Mouse (Mus musculus): Measurements from ENCODE around the gene Rbm38. TPM values are rescaled to one million over a fixed set of nuclear protein-coding genes. Genes with fewer than 3 reads are reported as not detected.

Gene Rbm38
- polyA plus RNA-seq, 1 experiment: 60.9 TPM

DNA sequence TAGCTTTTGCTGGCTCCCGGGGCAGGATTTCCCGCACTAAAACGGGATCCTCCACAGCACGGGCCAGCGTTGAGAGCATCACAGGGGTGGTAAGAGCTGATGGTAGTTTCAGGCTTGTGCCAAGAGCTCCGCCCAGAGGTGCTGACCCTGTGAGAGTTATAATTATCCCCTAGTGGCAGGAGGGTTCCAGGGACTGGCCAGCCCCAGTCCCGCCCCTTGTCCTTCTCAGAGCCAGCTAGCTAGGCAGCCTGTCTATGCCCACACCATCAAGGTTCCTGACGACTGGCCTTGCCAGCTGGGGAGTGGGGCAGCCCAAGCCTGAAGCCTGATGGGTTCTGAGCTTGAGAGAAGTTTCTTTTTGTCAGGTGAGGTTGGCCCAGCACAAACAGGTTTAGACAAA, 1.7 kb upstream of the Rbm38 start:
- no peak for DNase-seq (ENCODE audit: low read depth)
- TF ChIP-seq POLR2A (IDR thresholded peaks at IDR 0.05; ENCODE audit: borderline replicate concordance, extremely low read depth, insufficient read depth, insufficient read length, poor library complexity, severe bottlenecking) (no peak), CTCF (IDR thresholded peaks at IDR 0.05; ENCODE audit: borderline replicate concordance, extremely low read depth, insufficient read depth, insufficient read length) (no peak)

DNA sequence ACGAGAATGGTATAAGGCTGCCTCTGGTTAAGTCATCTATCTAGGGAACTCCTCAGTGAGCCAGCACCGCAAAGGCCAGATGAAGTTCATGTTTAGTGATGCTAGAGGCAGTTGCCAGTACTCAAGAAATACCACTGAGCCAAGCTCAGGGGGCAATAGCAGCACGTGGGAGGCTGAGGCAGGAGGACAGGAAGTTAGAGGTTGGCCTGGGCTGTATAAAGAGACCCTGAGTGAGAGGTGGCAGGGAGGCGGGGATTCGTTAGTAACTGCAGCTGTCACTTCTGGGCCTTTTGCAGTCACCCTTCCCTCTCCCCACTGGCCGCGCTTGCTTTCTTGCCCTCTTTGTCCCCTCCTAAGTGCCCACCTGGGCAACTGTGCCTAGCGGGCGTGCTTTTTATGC, 976 bp upstream of the Rbm38 start:
- TF ChIP-seq POLR2A (IDR thresholded peaks at IDR 0.05; ENCODE audit: borderline replicate concordance, extremely low read depth, insufficient read depth, insufficient read length, poor library complexity, severe bottlenecking) (no peak), CTCF (IDR thresholded peaks at IDR 0.05; ENCODE audit: borderline replicate concordance, extremely low read depth, insufficient read depth, insufficient read length) (no peak)
- DNase-seq (ENCODE audit: low read depth): no peak

DNA sequence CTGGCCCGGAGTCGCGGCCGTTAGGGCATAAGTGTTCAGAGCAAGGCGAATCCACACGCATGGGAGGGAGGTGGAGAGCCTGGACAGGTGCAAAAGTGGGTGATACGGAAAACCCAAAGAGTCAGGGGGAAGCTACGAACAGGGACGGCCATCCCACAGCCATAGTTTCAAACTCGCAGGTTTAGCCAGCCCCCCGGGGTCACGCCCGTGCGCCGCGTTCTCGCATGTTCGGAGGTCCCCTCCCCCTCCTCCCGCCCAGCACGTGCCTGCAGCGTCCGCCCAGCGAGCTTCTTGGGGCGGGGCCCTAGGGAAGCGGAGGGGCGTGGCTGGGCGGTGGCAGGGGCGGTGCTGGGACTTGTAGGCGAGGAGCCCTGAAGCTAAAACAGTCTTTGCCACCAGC, 508 bp upstream of the Rbm38 start:
- DNase-seq (ENCODE audit: low read depth): peak; percentile 95
- no peak for TF ChIP-seq CTCF (IDR thresholded peaks at IDR 0.05; ENCODE audit: borderline replicate concordance, extremely low read depth, insufficient read depth, insufficient read length)
- TF ChIP-seq POLR2A (IDR thresholded peaks at IDR 0.05; ENCODE audit: borderline replicate concordance, extremely low read depth, insufficient read depth, insufficient read length, poor library complexity, severe bottlenecking): no peak

DNA sequence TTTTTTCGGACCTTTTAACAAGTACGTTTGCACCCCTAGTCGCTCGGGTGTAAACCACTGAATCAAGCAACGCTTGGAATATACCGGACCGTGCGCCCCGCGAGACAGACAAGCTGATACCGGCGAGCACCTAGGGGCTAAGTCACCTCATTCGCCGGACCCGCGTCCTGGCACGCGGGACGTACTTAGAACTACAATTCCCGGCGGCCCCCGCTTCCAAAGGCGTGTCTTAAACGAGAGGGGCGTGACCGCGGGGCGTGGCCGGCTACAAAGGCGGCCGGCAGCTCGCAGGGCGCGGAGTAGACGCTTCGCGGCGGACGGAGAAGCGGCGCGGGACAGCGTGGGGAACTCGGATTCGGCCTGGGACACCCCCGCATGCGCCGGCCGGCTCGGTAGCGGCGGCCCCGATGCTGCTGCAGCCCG, 1.3 kb downstream of the Rbm38 start:
- peak; percentile 97 for DNase-seq (ENCODE audit: low read depth)
- TF ChIP-seq CTCF (IDR thresholded peaks at IDR 0.05; ENCODE audit: borderline replicate concordance, extremely low read depth, insufficient read depth, insufficient read length): no peak
- peak; percentile 97 for TF ChIP-seq POLR2A (IDR thresholded peaks at IDR 0.05; ENCODE audit: borderline replicate concordance, extremely low read depth, insufficient read depth, insufficient read length, poor library complexity, severe bottlenecking)

DNA sequence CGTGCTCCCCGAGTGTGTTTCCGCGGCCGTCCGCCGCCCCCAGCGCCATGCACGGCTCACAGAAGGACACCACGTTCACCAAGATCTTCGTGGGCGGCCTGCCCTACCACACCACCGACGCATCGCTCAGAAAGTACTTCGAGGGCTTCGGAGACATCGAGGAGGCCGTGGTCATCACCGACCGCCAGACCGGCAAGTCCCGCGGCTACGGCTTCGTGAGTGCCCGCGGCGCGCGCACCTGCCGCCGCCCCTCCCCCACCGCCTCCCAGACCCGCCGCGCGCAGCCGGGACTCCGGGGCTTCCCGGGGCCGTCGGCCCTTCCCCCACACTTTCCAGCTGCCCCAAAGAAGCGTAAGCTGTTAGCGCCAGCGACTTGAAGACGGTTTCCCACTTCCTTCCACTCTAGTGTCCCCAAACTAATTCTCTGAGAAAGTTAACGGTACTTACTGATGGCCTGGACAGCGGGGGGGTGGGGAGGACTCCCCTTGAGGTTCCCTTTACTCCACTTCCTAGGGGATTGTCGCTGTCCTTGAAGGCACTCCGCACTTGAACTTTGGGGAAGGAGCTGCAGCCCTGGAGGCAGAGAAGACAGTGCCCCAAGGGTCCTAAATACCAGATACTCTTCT, 1.9 kb downstream of the Rbm38 start:
- DNase-seq (ENCODE audit: low read depth): peak; percentile 76
- no peak for TF ChIP-seq CTCF (IDR thresholded peaks at IDR 0.05; ENCODE audit: borderline replicate concordance, extremely low read depth, insufficient read depth, insufficient read length)
- no peak for TF ChIP-seq POLR2A (IDR thresholded peaks at IDR 0.05; ENCODE audit: borderline replicate concordance, extremely low read depth, insufficient read depth, insufficient read length, poor library complexity, severe bottlenecking)

DNA sequence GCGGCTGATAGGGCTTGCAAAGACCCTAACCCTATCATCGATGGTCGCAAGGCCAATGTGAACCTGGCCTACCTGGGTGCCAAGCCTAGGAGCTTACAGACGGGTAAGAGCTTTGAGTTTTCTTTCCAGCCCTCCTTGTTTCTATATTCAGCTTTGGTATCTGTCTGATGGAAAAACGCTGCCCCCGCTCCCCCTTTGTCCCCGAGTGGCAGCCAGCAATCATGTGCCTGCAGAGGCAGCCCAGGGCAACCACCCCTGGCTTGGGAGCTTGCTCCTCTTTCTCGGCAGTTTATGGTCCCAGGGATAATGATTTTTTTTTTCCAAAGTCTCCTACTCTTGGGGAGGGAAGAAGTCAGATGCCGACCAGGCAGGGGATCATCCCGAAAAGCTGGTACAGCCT, 2.5 kb downstream of the Rbm38 start:
- TF ChIP-seq POLR2A (IDR thresholded peaks at IDR 0.05; ENCODE audit: borderline replicate concordance, extremely low read depth, insufficient read depth, insufficient read length, poor library complexity, severe bottlenecking): no peak
- TF ChIP-seq CTCF (IDR thresholded peaks at IDR 0.05; ENCODE audit: borderline replicate concordance, extremely low read depth, insufficient read depth, insufficient read length): no peak
- no peak for DNase-seq (ENCODE audit: low read depth)

DNA sequence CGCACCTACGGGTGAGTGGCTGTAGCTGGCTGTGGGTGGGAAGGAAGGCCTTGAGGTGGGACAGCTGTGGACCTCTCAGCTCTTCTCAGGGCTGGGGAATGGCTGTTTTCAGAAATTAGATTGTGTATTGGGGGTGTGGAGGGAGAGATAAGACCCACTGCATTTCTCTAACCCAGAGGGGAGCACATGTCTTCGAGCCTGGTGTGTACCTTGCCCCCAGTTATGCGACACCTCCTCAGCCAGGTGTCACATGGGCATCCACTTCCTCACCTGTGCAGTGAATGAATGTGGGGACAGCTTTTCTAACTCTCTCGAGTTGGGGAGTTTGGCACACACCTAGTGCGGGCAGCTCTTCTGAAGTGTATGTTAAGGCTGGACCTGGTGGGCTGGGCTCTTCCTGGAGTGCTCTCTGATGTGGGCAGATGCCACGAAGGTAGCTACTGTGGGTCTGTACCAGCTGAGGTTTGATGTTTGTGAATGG, 3.1 kb downstream of the Rbm38 start:
- no peak for DNase-seq (ENCODE audit: low read depth)
- no peak for TF ChIP-seq POLR2A (IDR thresholded peaks at IDR 0.05; ENCODE audit: borderline replicate concordance, extremely low read depth, insufficient read depth, insufficient read length, poor library complexity, severe bottlenecking)

DNA sequence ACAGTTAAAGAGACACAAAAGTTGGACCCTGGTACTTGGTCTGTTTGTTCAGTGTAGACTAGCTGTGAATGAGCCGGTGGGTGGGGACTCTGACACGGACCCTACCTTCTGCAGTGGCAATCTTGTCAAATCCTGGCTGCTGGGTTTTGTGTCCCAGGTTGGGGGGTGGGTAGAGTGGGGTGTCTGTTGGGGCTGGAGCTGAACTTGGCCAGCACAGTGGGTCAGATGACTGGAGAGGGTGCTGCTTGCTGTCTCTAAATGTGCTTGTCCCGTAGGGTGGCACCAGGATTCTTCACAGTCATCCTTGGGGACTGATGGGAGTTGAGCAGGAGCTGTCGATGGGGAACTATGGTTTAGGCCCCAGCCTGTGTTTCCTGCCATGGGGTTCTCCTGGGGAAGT, 3.7 kb downstream of the Rbm38 start:
- TF ChIP-seq POLR2A (IDR thresholded peaks at IDR 0.05; ENCODE audit: borderline replicate concordance, extremely low read depth, insufficient read depth, insufficient read length, poor library complexity, severe bottlenecking) (no peak), CTCF (IDR thresholded peaks at IDR 0.05; ENCODE audit: borderline replicate concordance, extremely low read depth, insufficient read depth, insufficient read length) (no peak)
- DNase-seq (ENCODE audit: low read depth): no peak

DNA sequence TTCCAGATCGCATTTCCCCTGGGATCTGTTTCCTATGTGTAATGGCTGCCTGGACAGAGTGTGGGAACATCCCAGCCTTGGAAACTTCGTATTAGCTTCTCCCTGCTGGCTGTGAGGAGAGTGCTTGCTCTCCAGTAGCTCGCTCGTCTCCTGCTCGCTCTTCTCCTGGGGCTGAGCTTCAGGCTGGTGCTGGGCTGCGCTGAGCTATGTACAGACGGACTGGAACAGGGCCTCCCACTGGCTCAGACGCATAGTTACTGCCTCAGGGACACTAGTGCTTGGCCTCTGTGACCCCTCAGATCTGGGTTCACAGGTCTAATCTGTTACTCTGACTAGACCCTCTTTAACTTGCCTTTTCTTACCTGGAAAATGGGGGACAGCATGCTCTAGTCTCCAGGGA, 4.1 kb downstream of the Rbm38 start:
- DNase-seq (ENCODE audit: low read depth): no peak
- TF ChIP-seq CTCF (IDR thresholded peaks at IDR 0.05; ENCODE audit: borderline replicate concordance, extremely low read depth, insufficient read depth, insufficient read length) (no peak), POLR2A (IDR thresholded peaks at IDR 0.05; ENCODE audit: borderline replicate concordance, extremely low read depth, insufficient read depth, insufficient read length, poor library complexity, severe bottlenecking) (no peak)

DNA sequence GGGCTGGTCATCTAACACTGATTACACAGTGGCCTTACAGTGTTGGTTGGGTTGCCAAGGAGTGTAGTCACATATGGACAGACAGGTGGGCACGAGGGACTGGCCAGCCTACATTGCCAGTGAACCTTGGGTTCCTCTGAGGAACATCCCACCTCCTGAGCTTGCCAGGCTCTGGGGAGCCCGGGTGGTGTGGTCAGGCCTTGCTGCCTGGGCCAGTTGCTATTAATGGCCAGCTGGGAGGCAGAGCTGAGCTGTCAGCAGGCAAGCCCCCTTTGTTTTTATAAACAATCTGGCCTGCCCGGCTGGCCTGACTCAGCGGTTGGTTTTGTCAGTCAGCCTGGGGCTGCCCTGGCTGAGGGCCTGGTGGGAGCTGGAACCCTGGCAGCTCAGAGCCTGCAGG, 4.6 kb downstream of the Rbm38 start:
- no peak for TF ChIP-seq CTCF (IDR thresholded peaks at IDR 0.05; ENCODE audit: borderline replicate concordance, extremely low read depth, insufficient read depth, insufficient read length)
- TF ChIP-seq POLR2A (IDR thresholded peaks at IDR 0.05; ENCODE audit: borderline replicate concordance, extremely low read depth, insufficient read depth, insufficient read length, poor library complexity, severe bottlenecking): no peak
- peak; percentile 62 for DNase-seq (ENCODE audit: low read depth)

DNA sequence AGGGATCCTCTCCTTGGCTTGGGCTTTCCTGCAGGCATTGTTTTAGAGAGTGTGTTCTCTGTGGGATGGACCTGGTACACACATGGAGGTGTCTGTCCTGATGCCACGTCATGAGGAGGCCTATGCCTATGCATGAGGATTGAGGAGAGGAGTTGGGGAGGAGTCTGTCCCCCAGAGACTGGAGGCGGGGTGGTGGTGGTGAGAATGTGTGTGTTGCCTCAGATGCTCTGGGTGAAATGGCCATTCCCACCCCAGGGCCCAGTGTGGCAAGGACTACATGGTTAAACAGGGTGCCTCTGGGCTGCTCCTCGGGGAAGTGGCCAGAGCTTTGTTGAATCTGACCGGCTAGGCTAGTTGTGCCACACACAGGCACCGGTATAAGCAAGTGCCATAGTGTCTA, 6.0 kb downstream of the Rbm38 start:
- TF ChIP-seq CTCF (IDR thresholded peaks at IDR 0.05; ENCODE audit: borderline replicate concordance, extremely low read depth, insufficient read depth, insufficient read length) (no peak), POLR2A (IDR thresholded peaks at IDR 0.05; ENCODE audit: borderline replicate concordance, extremely low read depth, insufficient read depth, insufficient read length, poor library complexity, severe bottlenecking) (no peak)
- DNase-seq (ENCODE audit: low read depth): no peak

DNA sequence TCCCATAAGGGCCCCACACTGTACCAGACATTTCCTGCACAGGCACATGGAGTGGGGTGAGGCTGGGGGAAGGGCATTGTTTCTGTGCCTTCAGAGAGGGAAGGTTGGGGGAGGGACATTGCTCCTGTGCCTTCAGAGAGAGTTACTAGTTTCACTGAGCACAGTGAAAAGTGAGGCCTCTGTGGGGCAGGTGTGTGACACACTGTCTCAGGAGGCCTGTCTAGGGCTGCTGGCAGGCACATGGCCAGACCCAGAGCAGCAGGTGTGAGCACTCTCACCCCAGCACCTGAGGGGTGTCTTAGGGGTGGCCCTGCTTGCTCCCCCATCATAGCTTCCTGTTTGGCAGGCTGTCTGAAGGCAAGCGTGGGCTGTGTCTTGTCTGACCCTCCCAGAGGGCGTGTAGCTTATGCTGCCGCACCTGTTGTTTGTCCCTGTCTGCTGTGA, 6.4 kb downstream of the Rbm38 start:
- no peak for TF ChIP-seq CTCF (IDR thresholded peaks at IDR 0.05; ENCODE audit: borderline replicate concordance, extremely low read depth, insufficient read depth, insufficient read length)
- no peak for DNase-seq (ENCODE audit: low read depth)
